Mouse (Mus musculus): ENCODE data around the gene Gnptab. TPM values are rescaled to one million over a fixed set of nuclear protein-coding genes. Genes with fewer than 3 reads are reported as not detected.

Gene Gnptab
- total RNA-seq, 4 experiments from 2014 or later = 22.0 to 32.7 (median 25.8) TPM

GRCm38 (mm10) chr10:88377666-88378065, 1.3 kb upstream of the Gnptab start:
- no peak for DNase-seq (ENCODE audit: low spot score)

- DNase-seq (ENCODE audit: low spot score) = peak; percentile 65
Measured at GRCm38 (mm10) chr10:88380002-88380401, 1.1 kb downstream of the Gnptab start.

GRCm38 (mm10) chr10:88380430-88381060, 1.6 kb downstream of the Gnptab start:
- no peak for DNase-seq (ENCODE audit: low spot score)

DNA sequence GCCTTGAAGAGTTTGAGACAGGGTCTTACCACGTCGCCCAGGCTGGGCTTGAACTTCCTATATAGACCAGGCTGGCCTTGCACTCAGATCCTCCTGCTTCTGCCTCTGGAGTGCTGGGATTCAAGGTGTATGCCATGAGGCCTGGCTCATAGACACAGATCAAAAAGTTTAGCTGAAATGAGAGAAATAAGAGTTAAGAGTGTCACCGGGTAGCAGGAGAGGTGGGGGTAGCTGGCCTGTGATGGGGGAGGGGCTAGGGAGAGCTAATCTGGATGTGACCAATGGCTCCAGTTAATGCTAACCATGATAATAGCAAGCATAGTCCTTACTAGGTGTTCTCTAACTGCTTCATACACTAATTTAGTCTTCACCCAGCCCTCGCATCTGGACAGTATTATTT, 2.4 kb downstream of the Gnptab start:
- DNase-seq (ENCODE audit: low spot score) = no peak

DNA sequence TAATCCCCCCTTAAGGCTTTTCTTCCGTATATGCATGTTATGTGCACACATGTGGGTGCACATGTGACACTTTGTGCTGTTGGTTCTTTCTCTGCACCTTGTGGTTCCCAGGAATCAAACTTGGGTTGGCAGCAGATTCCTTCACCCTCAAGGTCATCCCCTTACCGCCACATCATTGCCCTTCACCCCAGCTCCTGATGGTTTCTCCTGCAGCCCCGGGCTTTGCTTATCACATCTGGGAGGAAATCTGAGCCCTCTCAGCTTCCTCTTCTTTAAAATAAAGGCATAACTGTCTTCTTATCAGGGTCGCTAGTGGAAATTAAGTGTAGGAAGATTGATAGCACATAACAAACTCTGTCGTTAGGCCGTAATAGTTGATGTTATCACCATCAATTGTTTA, 3.1 kb downstream of the Gnptab start:
- no peak for DNase-seq (ENCODE audit: low spot score)

- no peak for DNase-seq (ENCODE audit: low spot score)
Measured at GRCm38 (mm10) chr10:88383479-88383878, 4.5 kb downstream of the Gnptab start.

GRCm38 (mm10) chr10:88384081-88384480, 5.1 kb downstream of the Gnptab start:
- DNase-seq (ENCODE audit: low spot score) = no peak

GRCm38 (mm10) chr10:88385290-88385689, 6.4 kb downstream of the Gnptab start:
- no peak for DNase-seq (ENCODE audit: low spot score)

DNA sequence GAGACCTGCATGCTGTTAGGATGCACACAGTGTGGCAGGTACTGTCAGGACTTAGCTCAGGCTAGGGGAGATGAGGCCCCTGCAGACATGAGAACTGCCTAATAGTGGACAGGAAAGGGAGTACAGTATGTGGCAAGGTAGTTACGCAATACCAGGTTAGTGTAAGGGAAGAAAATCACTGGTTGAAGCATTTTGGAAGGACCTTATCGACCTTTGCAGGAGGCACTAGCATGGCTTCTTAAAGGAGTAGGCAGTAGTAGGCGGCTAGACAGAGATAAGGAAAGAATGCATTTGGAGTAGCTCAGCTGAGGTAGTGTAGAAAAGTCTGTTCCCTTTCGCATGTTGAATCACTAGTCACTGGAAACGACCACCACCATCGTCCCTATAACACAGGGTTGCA, 6.8 kb downstream of the Gnptab start:
- DNase-seq (ENCODE audit: low spot score) = no peak

- no peak for DNase-seq (ENCODE audit: low spot score)
Measured at GRCm38 (mm10) chr10:88386251-88386650, 7.3 kb downstream of the Gnptab start.

DNA sequence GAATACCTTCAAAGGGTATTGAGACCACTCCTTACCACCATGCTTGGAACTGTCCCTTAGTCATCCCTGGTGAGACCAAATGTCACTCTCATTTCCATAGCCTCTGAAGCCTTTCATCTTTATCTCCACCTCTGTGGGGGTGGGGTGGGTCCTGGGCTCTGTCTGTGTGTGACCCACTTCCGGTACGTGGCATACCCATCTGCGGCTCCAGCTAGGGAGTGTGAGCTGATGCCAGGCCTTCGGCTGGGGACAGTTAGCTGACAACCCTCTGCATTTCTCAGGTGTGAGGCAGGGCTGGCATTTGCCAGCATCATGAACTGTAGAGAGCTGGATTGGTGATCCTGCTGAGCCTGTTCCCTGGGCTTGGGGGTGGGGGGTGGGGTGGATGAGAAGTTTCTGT, 10.6 kb downstream of the Gnptab start:
- no peak for DNase-seq (ENCODE audit: low spot score)

- DNase-seq (ENCODE audit: low spot score) = no peak
Measured at GRCm38 (mm10) chr10:88390096-88390790, 11.3 kb downstream of the Gnptab start.

GRCm38 (mm10) chr10:88391495-88391894, 12.6 kb downstream of the Gnptab start:
- no peak for DNase-seq (ENCODE audit: low spot score)

DNA sequence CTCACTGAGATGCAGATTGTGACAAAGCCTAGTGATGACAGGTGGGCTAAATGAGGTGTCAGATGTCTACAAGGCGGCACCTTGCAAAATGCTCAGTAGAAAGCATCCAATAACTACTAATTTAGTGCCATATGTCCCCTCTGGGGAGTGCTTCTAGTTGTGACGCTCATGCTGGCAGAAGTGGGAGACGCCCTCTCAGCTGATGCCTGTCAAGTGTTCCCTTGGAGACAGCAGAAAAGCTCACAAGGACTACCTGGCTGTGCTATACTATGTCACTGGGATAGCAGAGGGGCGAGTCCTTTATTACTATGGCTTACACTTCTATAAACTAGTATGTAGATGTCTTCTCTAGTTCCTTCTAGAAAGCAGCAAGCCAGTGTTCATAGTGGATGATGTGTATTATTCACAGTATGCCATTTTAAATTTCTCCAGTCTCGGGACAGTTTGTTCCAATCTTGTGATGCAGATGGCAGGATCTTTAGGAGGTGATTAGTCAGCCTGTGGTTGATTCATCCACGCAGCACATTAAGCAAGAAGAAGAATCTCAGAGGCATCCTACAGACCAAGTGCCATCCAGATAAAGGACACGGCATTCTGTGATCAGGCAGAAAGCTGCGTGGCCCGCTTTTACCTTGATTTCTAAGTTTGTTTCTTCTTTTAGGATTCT, 13.4 kb downstream of the Gnptab start:
- DNase-seq (ENCODE audit: low spot score) = no peak

GRCm38 (mm10) chr10:88398668-88399243, 19.8 kb downstream of the Gnptab start:
- DNase-seq (ENCODE audit: low spot score) = no peak

GRCm38 (mm10) chr10:88399271-88399670, 20.3 kb downstream of the Gnptab start:
- no peak for DNase-seq (ENCODE audit: low spot score)

DNA sequence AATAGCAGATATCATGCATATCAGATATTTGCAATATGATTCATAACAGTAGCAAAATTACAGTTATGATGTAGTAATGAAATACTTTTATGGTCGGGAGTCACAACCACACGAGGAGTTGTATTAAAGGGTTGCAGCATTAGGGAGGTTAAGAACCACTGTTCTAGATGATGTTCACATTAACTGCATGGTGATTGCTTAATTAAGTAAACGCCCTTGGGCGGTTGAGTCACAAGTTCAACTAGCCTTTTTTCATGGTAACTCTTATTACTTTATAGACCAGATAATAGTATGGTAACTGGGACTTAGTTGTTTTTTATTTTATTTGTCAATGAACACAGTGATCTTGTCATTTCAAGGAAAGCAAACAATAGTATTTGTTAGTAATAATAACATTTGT, 24.1 kb downstream of the Gnptab start:
- DNase-seq (ENCODE audit: low spot score) = no peak

DNA sequence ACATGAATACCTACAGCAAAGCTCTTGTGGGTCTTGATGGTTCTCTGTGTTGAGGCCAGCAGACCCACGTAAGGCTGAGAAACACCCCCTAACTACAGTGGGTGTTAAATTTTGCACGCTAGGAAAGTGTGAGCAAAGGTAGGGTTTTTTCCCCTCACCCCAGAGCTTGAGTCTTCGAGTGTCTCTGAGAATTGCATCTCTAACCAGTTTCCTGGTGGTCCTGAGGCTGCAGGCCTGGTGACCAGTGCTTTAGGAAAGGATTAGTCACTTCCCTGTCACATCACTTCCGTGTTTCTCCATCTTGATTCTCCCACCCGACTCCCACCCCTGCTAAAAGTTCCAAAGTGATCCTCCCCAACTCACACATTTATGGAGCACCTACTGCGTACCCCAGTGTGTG, 25.3 kb downstream of the Gnptab start:
- no peak for DNase-seq (ENCODE audit: low spot score)

DNA sequence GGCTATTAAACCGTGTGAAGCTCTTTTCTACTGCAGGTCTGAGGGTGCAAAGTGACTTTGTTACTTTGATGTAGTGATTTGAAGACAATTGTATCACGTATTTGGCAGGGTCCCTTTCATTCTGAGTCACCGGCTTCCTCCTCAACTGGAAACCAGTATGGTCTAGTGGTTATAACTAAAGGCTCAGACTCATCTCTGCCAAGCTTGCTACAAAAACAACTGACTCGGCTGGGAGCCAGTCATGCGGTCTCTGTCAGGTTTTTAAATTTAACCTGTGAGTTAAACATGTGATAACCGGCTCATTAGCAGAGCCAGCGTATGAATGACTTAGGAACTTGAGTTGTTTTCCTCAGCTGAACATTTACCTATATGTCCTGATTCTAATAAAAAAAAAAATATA, 26.9 kb downstream of the Gnptab start:
- DNase-seq (ENCODE audit: low spot score) = peak; percentile 71

GRCm38 (mm10) chr10:88407875-88408631, 29.1 kb downstream of the Gnptab start:
- DNase-seq (ENCODE audit: low spot score) = no peak

DNA sequence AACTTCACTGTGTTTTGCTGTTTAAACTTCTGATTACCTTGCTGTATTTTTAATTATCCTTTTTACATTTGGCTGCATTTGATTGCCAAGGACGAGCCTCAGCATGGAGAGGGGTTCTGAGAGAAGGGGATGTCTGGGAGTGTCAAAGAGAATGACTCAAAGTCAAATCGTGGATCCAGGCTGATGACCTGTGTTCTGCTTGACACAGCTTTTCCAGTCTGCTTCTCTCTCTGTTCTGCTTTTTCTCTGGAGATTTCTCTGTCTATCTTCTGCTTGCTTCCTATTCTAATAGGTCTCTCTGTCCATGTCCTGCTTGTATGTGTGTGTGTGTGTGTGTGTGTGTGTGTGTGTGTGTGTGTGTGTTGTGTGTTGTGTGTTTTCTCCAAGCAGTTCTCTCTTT, 30.8 kb downstream of the Gnptab start:
- DNase-seq (ENCODE audit: low spot score) = no peak
